Mouse (Mus musculus): Measurements from ENCODE around the gene Rbms1.
"Not testable (repeated sequence)": the region's sequence is repeated elsewhere in the genome, so short reads cannot be mapped to it uniquely, and the experiment has no call there.

Gene Rbms1

GRCm38 (mm10) chr2:60847984-60848383 is 115.0 kb downstream of the Rbms1 start:
- no peak for DNase-seq (ENCODE audit: low read depth)

- DNase-seq (ENCODE audit: low read depth), result no peak
These were observed 117.6 kb downstream of the Rbms1 start for GRCm38 (mm10) chr2:60845316-60845894.

GRCm38 (mm10) chr2:60844259-60844658 is 118.7 kb downstream of the Rbms1 start:
- no peak for DNase-seq (ENCODE audit: low read depth)

- DNase-seq (ENCODE audit: low read depth), result no peak
These were observed 119.4 kb downstream of the Rbms1 start for GRCm38 (mm10) chr2:60843633-60844032.

- peak; percentile 75 for DNase-seq (ENCODE audit: low read depth)
These were observed 120.0 kb downstream of the Rbms1 start for GRCm38 (mm10) chr2:60842976-60843375.

- DNase-seq (ENCODE audit: low read depth), result no peak
These were observed 122.1 kb downstream of the Rbms1 start for GRCm38 (mm10) chr2:60840922-60841321.

- DNase-seq (ENCODE audit: low read depth), result no peak
These were observed 123.5 kb downstream of the Rbms1 start for GRCm38 (mm10) chr2:60839498-60839897.

GRCm38 (mm10) chr2:60838856-60839255 is 124.1 kb downstream of the Rbms1 start:
- DNase-seq (ENCODE audit: low read depth), result no peak

- DNase-seq (ENCODE audit: low read depth), result no peak
These were observed 125.4 kb downstream of the Rbms1 start for GRCm38 (mm10) chr2:60837616-60838015.

- DNase-seq (ENCODE audit: low read depth), result no peak
These were observed 126.8 kb downstream of the Rbms1 start for GRCm38 (mm10) chr2:60836237-60836636.

- DNase-seq (ENCODE audit: low read depth), result peak; percentile 37
These were observed 128.7 kb downstream of the Rbms1 start for GRCm38 (mm10) chr2:60834293-60834692.

GRCm38 (mm10) chr2:60832254-60832653 is 130.7 kb downstream of the Rbms1 start:
- no peak for DNase-seq (ENCODE audit: low read depth)

GRCm38 (mm10) chr2:60830464-60830863 is 132.5 kb downstream of the Rbms1 start:
- not testable (repeated sequence) for DNase-seq (ENCODE audit: low read depth)

GRCm38 (mm10) chr2:60828908-60829462 is 134.0 kb downstream of the Rbms1 start:
- DNase-seq (ENCODE audit: low read depth), result no peak

GRCm38 (mm10) chr2:60827152-60827428 is 135.9 kb downstream of the Rbms1 start:
- DNase-seq (ENCODE audit: low read depth), result no peak

- DNase-seq (ENCODE audit: low read depth), result peak; percentile 58
These were observed 136.4 kb downstream of the Rbms1 start for GRCm38 (mm10) chr2:60826406-60827151.

- peak; percentile 72 for DNase-seq (ENCODE audit: low read depth)
These were observed 137.3 kb downstream of the Rbms1 start for GRCm38 (mm10) chr2:60825690-60826089.

GRCm38 (mm10) chr2:60821635-60822034 is 141.4 kb downstream of the Rbms1 start:
- no peak for DNase-seq (ENCODE audit: low read depth)

GRCm38 (mm10) chr2:60818632-60819031 is 144.4 kb downstream of the Rbms1 start:
- DNase-seq (ENCODE audit: low read depth), result peak; percentile 71

GRCm38 (mm10) chr2:60816307-60816706 is 146.7 kb downstream of the Rbms1 start:
- DNase-seq (ENCODE audit: low read depth), result no peak

GRCm38 (mm10) chr2:60814788-60815187 is 148.2 kb downstream of the Rbms1 start:
- peak; percentile 35 for DNase-seq (ENCODE audit: low read depth)

GRCm38 (mm10) chr2:60812949-60813348 is 150.0 kb downstream of the Rbms1 start:
- no peak for DNase-seq (ENCODE audit: low read depth)

GRCm38 (mm10) chr2:60810617-60811016 is 152.4 kb downstream of the Rbms1 start:
- DNase-seq (ENCODE audit: low read depth), result peak; percentile 42

Measured in NIH3T3 (cell line).